Mouse (Mus musculus): Measurements from ENCODE around the gene Tfeb.

Gene Tfeb

DNA sequence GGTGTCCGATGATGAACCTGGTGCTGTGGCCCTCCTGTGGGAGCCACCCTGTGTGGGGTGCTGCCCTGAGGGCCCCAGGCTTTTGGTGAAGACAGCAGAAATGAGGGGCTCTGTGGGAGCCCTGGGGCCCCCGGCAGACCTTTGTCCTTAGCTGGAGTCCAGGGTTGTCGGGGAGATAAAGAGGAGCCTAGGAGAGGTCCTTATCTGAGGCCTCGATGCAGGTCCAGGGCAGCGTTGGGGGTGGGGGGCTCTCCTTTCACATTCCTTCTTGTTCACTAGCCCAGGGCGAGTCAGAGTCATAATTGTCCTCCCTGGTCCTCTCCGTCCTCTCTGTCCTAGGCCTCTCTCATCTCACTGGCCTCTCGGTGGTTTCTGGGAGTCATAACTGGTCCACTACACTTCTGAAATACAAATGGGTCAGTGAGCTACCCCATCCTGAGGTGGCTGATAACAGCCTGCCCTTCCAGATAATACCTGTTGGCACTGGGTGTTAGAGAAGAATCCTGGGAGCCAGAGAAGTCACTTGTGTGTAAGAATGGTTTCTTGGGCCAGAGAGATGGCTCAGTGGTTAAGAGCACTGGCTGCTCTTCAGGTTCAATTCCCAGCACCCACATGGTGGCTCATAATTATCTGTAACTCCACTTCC is 16.4 kb downstream of the Tfeb start:
- DNase-seq (ENCODE audit: low read depth, low spot score) = no peak

- peak; percentile 71 for DNase-seq (ENCODE audit: low read depth, low spot score)
Observed at GRCm38 (mm10) chr17:47754246-47754645, 17.4 kb downstream of the Tfeb start.

DNA sequence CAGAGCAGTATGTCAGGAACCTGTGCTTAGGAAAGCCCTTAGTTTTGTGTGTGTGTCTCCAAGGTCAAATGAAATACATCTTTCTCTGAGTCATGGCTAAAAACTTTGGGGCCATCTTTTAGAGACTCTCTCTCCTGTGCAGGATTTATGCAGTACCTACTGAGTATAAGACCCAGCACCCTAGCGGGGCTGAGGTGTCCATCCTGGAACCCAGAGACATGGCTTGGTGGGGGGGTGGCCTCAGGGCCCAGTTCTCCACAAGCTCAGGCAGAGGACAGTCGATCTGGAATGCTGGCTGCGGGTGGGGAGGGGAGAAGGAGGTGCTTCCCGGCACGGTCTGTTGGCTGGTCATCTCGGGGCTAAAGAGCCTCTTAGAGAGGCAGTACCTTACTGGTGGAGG is 19.5 kb downstream of the Tfeb start:
- no peak for DNase-seq (ENCODE audit: low read depth, low spot score)

DNA sequence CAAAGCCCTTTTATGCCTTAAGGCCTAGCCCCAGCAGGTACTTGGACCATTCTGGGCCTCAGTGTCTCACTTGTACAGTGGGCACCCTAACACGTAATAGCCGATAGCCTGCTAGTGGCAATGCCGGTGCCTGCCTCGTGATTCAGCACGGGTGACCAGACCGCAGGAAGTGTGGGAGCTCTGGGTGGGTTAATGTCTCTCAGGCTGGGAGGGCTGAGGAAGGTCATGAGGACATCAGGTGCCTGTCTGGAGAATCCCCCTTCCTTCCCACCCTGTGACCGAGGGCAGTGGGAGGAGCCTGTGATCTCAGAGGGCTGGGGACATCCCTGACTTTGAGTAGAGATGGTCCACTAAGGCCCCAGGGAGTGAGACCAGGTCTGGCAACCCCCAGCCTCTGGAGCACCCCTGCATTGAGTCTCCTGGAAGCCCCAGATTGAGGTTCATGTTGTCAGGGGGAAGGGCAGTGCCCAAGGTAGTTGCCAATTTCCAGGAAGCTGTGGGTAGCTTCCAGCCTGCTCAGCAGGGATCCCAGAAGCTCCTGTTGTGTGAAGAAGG is 20.3 kb downstream of the Tfeb start:
- no peak for DNase-seq (ENCODE audit: low read depth, low spot score)

DNA sequence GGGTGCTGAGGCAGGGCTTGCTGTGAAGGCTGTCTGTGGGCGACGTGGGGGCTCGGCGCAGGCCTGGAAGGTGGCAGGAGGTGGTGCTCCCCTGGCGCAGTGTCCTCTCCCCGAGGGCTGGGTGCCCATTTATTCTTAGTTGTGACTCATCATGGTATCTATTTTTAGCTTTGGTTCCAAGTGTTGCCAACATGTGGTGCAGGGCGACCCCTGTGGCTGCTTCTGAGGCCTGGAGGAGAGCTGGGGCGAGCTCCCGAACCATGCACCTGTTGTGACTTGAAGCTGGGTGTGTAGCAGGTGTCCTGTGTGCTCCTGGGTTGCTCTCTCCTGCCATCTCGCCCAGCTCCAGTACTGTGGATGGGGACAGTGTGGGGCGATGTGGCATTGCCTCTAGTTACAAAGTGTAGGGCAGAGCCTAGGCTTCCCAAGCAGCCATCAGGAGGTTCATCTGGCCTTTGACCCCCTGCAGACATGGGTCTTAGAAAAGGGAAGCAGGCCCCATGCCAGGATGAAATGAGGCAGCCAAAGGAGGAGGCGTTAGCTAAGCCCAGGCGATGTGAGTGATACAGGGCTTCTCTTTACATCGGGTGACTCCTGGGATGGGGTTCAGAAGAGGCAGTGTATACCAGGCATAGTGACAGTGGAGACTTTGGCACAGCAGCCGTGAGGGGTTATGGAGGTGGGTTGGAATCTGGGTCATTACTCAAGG is 23.0 kb downstream of the Tfeb start:
- DNase-seq (ENCODE audit: low read depth, low spot score) = peak; percentile 72

- DNase-seq (ENCODE audit: low read depth, low spot score) = no peak
Observed at GRCm38 (mm10) chr17:47762028-47762427, 25.2 kb downstream of the Tfeb start.

DNA sequence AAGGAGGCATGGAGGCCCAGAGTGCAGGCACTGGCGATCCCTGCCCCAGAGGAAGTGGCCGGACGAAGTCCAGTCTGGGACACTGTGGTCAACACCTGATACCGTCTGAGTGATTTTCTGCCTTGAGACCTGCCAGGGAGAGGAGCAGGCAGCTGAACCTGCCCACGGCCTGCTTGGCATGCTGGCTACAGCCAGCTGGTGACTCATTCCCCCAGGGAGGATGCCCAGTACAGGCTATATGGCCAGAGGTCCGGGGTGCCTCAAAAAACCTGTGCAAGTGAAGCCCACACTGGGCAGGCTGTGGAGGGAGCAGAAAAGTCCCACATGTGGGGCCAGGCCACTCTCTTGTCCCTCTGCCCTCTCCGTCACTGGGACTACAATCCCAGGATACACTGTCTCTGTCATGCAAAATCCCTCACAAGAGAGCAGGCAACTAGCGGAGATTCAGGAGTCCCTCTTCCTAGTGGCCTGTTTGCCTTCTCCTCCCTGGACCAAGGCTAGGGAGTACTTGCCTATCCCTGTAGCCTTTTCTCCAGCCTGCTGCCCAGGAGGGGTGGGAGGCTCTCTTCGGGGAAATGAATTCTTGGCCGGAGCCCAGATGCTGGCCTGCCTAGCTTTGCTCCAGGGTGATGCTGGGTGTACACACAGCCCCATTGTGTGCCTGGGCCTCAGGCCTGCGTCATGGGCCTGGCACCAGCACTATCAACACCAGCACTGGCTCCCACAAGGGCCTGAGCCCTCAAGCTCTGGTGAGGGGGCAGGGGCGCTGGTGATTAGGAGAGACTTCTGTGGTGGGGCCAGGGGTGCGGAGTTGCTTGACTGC is 25.9 kb downstream of the Tfeb start:
- no peak for DNase-seq (ENCODE audit: low read depth, low spot score)

- DNase-seq (ENCODE audit: low read depth, low spot score) = peak; percentile 61
Observed at GRCm38 (mm10) chr17:47765986-47766385, 29.2 kb downstream of the Tfeb start.

- peak; percentile 84 for DNase-seq (ENCODE audit: low read depth, low spot score)
Observed at GRCm38 (mm10) chr17:47766407-47767043, 29.7 kb downstream of the Tfeb start.

DNA sequence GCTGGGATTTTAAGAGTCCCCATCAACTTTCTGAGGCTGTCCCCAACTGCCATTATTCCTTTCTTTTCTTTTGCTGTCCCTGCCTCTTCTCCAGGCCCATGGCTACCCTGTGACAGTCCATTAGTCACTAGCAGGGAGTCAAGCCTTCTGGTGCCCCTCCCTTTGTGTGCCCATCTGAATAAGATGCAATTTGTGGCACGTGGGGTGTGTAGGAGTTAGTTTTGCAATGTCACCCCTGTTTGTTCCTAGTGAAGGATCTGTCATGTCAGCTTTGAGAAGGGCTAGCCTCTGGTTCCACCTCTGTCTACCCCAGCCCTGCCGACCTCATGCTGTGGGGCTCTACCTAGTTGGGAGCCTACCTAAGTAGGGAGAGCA is 30.2 kb downstream of the Tfeb start:
- DNase-seq (ENCODE audit: low read depth, low spot score) = no peak

- peak; percentile 83 for DNase-seq (ENCODE audit: low read depth, low spot score)
Observed at GRCm38 (mm10) chr17:47767456-47768141, 30.8 kb downstream of the Tfeb start.

- DNase-seq (ENCODE audit: low read depth, low spot score) = peak; percentile 98
Observed at GRCm38 (mm10) chr17:47768707-47769276, 32.0 kb downstream of the Tfeb start.

GRCm38 (mm10) chr17:47769389-47770299 is 32.8 kb downstream of the Tfeb start:
- peak; percentile 48 for DNase-seq (ENCODE audit: low read depth, low spot score)

DNA sequence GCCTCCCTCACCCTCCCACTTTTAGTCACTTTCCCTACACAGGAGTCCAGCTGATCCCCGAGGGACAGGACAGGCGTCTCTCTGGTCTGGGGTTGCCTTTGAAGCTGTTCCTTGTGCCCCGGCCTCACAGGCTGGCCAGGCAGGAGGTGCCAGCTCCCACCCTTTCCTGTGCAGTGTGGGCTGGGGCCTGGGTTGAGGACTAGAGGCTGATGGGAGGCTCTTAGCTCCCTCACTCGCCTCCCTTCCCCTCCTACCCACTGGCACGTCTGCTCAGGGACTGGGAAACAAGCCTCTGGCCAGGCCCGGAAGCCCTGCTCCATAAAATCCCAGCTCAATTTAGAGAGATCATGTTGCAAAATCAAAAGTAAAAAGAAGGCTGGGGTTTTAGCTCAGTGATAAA is 36.8 kb downstream of the Tfeb start:
- DNase-seq (ENCODE audit: low read depth, low spot score) = no peak

GRCm38 (mm10) chr17:47777141-47777540 is 40.3 kb downstream of the Tfeb start:
- DNase-seq (ENCODE audit: low read depth, low spot score) = no peak

DNA sequence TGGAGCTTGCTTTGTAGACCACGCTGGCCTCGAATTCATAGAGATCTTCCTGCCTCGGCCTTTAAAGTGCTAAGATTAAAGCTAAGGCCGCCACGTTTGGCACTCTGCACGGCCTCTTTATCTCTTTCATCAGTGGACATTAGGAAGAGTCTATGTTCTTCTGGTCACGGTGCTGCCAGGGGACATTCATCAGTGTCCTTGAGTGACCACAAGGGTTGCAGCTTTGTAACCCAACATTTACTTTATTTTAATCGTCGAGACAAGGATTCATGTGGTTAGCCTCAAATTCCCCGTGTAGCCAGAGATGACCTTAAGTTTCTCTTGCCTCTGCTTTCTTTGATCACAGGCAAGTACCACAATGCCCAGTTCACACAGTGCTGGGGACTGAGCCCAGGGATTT is 43.6 kb downstream of the Tfeb start:
- DNase-seq (ENCODE audit: low read depth, low spot score) = no peak

GRCm38 (mm10) chr17:47782486-47782885 is 45.7 kb downstream of the Tfeb start:
- DNase-seq (ENCODE audit: low read depth, low spot score) = no peak

GRCm38 (mm10) chr17:47783445-47784223 is 46.8 kb downstream of the Tfeb start:
- DNase-seq (ENCODE audit: low read depth, low spot score) = no peak

- no peak for DNase-seq (ENCODE audit: low read depth, low spot score)
Observed at GRCm38 (mm10) chr17:47784411-47784810, 47.6 kb downstream of the Tfeb start.
